Mouse (Mus musculus): ENCODE measurements around the gene Gpnmb. TPM values are rescaled to one million over a fixed set of nuclear protein-coding genes. Genes with fewer than 3 reads are reported as not detected.

Gpnmb gene
- total RNA-seq (2021) = 1 to 10 TPM in 1 of 2 experiments, under 1 TPM in 1; 0.59 to 1.1 TPM
- long read RNA-seq, experiment 1 = 0 reads
- long read RNA-seq, experiment 2 = 0 reads

DNA sequence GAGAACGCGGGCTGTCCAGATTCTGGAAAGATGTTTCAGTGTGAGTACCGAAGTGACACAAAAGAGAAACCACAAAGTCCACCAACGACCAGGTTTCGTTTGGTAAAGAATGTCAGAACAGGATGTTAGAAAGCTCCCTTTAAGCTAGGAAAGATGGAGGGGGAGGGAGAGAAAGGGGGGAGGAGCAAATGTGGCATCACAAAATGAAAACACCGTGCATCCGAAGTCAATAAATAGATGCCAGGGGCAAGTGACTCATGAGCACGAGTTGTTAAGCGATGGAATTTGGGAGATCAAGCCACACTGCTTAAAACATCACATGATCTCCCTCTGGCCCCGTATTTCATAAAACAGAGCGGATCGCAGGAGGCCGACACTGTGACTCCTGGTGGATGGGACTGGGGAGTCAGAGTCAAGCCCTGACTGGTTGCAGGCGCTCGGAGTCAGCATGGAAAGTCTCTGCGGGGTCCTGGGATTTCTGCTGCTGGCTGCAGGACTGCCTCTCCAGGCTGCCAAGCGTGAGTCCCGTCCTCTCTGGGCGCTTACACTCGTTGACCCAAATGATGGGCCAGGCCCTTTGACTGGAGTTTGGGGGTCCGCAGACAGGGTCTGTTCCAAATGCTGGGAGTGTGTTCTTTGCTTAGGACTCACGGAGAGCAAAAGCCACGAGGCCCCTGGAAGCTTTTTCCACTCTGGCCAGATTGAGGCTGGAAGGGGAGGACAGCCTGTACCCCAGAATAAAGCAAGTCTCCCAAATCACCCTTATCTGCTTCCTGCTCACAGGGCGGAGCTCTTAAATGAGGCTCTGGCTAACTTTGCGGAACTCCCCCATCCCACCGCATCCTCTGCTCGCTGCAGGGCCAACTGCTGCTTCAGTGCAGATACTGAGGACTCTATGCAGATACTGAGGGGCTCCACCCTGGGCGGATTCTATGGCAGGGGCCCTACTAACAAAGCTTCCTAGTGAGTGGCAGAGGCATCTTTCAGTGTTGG lies at the start of gene Gpnmb:
Gene Gpnmb (plus strand): TSS at position 272 of the 993 bp plus-strand sequence.
- peak in 1 of 2 experiments; percentile 9 for DNase-seq
- intact Hi-C loops (cut with DNase I) = no loop called here

DNA sequence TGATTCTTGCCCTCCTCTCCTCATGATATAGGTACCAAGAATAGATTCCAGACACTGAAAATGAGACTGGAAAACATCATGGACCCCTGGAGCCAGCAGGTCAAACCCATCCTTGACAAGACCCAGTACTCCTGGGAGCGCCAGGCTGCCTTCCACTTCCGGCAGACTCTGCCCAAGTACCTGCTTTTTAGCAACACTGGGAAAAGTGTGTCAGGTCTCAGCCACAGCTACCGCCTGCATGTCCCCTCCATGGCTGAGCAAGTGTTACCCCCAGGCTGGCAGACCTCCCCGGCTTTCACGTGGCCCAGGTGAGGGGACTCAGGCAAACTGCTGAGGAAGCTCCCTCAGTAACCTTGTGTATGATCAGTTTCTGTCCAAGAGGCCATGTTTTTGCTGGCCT lies 46.4 kb upstream of the Gpnmb start:
- intact Hi-C loops (cut with DNase I) = no loop called here

DNA sequence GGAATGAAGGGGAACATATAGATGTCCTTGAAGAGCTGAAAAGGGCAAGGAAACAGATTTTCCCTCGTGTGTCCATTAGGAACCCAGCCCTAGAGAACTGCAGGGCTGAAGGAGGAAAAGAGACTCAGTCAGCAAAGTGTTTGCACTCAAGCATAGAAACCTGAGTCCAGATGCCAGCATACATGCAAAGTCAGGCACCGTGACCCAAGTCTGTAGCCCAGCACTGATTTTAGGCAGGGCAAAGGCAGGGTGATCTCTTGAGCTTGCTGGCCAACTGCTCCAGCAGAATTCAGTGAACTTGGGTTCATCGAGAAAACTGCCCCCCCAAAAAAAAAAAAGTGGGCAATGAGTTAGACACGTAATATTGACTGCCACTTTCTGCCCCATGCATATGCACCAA lies 44.4 kb upstream of the Gpnmb start:
- DNase-seq = no peak
- intact Hi-C loops (cut with DNase I) = no loop called here

More for the DNA sequence above, 46.4 kb upstream of the Gpnmb start:
- no peak for DNase-seq

DNA sequence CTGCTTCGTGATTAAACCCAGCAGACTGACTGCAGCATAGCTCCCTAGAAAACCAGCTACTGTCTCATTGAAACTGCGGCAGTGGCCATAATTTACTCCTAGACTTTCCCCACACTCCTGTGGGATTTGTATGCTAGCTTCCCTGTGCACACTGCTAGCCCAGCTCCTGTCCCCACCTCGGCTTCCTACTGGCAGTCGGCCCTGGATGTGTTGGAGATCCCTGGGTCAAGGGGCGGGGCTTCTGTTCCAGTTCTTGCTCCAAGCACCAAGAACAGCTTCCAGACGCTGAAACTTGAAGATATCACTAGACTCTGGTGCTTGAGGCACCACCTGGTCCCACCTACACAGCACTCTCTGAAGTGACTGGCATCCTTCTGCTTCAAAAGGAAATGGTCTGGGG lies 38.2 kb upstream of the Gpnmb start:
- intact Hi-C loops (cut with DNase I) = no loop called here
- DNase-seq = no peak

DNA sequence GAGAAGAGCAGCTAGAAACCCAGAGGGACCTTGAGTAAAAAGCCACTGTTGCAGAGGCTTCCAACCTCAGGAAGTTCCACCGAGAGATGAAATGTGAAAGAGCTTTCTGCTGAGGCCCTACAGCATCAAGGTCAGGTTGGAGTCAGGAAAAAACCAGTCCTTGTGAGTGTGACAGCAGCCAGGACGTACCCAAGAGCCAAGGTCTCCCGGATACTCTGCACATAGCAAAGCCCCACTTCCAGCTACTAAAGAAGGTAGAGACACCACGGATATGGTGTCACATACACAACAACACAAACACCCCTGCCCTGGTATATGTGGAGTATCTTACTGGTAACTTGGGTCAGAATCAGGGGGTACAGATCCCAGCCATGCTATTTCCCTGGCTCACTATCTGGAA lies 37.5 kb upstream of the Gpnmb start:
- no peak for DNase-seq
- intact Hi-C loops (cut with DNase I) = no loop called here

DNA sequence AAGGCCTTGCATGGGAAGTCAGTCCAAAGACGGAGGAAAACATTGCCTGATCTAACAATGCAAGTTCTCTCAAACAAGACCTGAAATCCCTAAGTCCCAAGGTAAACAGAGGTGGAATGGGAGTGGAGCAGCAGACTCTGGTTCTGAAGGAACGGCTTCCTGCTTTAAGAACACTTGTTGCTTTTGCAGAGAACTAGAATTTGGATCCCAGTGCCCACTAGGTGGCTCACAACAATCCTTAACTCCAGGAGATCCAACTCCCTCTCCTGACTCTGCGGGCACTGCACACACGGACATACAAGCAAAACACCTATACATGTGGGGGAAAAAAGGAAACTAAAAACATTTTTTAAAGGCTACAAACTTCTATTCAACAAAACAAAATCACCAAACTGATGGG lies 33.0 kb upstream of the Gpnmb start:
- DNase-seq = no peak
- intact Hi-C loops (cut with DNase I) = no loop called here

DNA sequence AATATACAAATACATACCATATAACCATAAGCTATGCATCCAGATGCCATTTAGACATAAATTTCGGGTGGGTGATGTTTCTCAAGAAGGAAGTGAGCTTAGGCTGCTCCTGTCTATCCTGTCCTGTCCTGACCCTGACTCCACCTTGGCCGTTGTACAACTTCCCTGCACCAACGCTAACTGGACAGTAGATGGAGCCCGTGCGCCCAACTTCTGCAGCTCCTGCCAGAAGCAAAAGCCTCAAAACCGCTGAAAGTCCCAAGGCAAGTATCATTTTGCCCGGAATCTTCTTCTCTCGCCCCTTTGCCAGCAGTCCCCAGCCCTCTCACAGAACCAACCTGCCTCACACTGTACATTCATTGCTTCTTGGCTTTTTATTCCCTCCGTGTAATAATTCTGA lies 28.4 kb upstream of the Gpnmb start:
- intact Hi-C loops (cut with DNase I) = no loop called here

DNA sequence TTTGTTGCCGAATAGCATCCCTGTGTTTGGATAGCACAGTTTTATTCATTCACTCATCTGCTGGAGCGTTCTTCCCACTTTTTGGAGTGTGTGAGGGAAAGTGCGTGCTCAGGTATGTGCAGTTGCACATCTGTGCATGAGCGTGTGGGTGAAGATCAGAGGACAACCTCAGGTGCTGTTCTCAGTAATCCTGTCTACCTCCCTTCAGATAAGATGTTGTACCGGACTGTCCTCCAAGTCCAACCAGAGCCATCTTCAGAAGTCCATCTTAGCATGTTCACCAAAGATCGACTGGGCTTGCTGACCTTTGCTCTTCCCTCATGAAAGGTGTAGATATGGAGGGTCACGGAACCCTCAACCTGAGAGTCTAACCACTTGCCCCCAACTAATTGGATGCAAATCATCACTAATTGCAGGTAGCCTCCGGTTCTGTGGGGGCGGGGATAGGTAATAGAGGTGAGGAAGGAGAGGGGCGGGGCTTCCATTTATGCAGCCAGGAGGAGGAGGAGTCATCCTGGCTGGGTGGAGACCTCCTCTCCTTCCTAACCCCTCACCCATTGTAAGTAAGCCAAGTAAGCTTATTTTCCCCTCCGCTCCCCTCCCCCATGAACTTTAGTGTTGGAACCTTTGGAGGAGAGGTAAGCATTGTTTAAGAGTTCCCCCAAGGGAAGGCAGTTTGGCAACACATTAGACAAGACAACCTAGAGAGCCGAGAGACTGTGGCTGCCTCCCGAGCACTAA lies 27.8 kb upstream of the Gpnmb start:
- intact Hi-C loops (cut with DNase I) = no loop called here
- no peak for DNase-seq

More for the DNA sequence above, 28.4 kb upstream of the Gpnmb start:
- DNase-seq = peak; percentile 64 to 73

DNA sequence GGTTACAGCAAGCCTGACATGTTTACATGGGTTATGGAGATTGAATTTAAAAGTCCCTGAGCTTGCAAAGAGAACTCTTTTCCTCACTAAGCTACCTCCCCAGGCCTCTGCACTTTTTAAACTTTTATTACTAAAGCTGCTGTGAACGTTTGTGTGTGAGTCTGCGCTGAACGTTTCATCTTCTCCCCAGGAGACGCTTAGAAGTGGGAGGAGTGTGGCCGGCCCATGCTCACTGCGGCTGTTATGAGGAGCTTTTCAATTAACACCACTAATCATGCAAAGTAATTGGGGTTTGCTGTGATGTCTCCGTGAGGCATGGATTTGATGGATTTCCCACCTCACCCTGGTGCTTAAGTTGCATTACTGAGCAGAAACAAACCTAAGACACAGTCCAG lies 27.2 kb upstream of the Gpnmb start:
- DNase-seq = no peak

DNA sequence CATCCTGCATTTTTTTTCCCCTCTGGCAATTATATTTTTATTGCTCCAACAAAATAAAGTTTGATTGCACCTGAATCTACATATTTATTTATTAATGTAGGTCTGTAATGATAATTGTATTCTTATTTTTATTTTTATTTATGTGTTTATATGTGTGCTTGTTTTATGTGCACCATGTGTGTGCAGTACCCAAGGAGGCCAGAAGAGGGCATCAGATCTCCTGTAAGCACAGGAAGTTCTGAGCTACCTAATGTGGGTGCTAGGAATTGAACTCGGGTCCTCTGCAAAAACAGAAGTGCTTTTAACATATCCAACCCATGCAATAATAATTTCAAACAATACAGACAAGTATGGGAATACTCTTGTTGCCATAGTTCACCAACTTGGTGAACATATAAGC lies 26.7 kb upstream of the Gpnmb start:
- intact Hi-C loops (cut with DNase I) = no loop called here
- DNase-seq = no peak

More for the DNA sequence above, 27.2 kb upstream of the Gpnmb start:
- intact Hi-C loops (cut with DNase I) = no loop called here

DNA sequence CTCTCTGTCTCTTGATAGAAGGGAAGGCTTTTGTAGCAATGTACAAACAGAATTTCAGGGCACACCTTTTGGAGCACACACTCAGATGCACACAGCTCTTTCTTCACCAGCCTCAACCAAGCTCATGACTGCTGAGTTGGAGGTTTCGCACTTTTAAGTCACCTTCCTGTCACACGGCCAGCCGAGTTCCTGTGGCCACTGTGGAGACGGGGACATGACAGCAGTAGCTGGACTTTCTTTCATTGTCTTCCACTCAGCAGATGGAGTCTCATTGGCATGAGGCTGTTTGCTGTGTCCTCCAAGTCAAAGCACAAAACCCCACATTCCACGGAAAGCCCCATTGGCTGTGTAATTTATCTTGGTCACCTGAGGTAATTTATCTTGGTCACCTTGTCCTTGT lies 25.2 kb upstream of the Gpnmb start:
- no peak for DNase-seq
- intact Hi-C loops (cut with DNase I) = no loop called here

DNA sequence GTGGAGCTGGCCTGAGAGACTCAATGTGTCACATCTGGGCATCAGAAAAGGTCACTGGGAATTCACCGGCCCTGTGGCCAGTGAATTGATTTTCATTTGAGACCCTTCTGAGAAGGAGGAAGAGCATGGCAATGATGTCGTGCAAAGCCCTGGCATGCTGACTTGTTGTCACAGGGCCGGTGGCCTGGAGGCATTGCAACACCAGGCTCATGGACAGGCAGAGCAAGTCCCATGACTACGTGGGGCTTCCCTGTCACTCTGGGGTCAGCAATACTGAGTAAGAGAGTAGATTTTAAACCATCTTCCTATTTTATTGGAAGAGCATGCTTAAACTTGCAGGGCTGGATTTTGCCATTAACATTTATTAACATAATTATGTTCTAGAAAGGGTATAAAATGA lies 23.3 kb upstream of the Gpnmb start:
- DNase-seq = no peak
- intact Hi-C loops (cut with DNase I) = no loop called here

DNA sequence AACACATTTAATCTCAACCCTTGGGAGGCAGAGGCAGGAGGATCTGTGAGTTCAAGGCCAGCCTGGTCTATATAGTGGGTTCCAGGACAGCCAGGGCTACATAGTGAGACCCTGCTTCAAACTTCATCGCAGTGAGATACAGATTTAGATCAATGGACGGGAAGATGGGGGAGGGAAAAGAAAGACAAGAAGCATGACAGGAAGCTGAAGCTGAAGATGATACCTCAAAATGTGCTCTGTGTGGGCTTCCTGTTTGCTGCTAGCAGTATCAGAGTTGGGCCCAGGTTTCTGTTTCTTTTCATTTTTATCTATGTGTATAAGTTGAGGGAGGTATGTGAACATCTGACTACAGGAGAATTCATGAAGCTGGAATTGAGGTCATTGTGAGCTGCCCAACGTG lies 22.9 kb upstream of the Gpnmb start:
- DNase-seq = no peak
- intact Hi-C loops (cut with DNase I) = no loop called here

DNA sequence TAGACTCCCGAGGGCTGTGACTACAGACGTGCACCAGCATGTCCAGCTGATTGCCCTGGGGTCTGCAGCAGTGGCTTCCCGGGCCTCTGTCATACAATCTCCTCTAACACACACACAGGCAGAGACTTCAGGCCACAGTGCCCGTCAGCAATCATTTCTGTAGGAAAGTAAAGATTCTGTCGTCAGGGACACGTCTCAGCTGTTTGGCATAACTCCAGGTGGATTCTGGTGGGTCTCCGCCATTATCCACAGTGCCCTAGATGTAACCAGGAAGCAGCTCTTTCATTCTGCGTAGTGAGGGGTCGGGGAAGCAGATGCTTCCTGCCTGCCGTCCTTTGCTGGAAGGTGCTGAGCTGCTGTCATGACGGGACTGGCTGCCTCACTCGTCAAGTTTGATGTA lies 19.2 kb upstream of the Gpnmb start:
- intact Hi-C loops (cut with DNase I) = no loop called here
- DNase-seq = no peak

DNA sequence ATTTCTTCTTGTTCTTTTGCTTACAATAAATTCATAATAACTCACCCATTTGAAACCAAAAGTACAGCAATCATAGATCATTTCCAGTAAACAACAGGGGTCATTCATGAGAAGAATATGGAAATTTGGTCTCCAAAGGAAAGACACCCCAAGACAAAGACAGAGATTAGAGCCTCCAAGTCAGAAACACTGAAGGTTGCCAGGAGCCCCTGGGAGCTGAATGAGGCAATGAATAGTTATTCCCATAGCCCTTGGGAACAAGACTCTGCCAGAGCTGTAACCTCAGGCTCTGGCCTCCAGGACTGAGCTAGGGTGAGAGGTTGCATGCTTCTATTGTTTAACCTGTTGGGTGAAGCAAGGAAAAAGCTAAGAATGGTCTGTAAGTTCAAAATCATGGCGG lies 17.0 kb upstream of the Gpnmb start:
- DNase-seq = no peak
- intact Hi-C loops (cut with DNase I) = no loop called here

DNA sequence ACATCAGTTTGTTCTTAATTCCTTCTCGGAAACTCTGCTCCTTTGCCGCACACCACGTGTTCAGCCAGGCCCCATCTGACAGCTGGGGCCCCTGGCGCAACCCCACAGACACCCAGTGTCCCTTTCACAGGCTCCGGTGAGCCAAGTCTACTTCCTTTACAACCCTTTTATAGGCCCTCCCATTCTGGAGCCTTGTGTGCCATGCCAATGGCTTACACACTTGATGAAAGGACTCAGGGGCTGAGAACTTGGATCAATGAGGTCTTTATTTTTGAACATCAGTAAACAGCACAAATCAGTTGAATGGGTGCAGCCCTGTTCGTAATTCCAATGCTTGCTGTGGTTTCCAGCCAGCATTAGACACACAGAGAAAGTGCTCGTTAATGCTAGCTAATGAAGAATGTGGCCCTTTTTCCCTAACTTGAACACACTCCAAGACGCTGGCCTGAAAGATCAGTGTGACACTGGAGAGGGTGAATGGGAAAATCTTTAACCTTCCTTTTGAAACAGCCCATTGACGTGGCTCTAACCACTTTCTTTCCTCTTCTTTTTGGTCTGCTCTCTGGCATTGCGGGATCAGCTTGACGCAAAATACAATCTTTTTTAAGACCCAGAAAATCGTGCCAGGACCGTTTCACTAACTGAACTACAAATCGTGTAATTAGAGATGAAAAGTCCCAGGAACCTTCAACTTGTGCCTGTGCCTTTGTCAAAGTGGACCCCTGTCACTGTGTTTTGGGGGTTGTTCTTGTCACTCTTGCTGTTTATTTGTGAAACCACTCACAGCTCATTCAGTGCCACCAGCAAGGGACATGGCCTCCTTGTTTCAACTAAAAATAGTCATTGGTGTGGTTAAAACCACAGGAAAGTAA lies 15.0 kb upstream of the Gpnmb start:
- intact Hi-C loops (cut with DNase I) = no loop called here
- DNase-seq = no peak

DNA sequence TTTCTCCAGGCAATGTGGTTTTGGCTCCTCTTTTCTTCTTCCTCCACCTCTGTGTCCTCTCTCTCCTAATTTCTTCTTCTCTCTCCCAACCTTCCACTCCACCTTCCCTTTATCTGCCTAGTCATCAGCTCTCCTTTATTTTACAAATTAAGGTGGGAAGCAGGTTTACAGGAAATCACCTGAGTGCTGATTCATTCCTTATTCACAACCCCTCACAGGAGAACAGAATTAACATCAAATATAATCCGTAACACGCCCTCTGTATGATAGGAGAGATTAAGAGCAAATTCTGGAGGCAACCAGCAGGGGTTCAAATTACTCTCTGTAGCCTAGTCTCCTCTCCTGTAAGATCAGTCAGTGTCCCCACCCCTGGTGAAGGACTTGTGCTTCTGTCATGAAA lies 14.0 kb upstream of the Gpnmb start:
- intact Hi-C loops (cut with DNase I) = no loop called here
- DNase-seq = no peak

DNA sequence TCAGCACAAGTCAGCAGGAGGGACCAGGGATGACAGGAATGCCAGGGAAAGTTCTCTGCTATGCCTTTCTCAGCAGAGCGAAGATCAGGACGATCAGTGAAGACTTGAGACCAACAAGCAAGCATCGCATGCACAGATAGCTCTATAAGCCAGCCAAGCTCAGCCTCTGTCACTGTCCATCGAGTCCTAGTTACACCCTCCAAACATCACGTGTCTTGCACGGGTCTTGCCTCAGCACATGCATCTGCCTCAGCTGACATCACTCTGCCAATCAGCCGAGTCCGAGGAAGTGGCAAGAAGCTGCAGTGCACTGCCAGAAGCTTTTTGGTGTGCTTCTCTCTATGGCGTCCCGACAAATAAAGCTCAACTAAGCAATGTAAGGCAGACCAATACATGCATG lies 13.0 kb upstream of the Gpnmb start:
- DNase-seq = no peak
- intact Hi-C loops (cut with DNase I) = no loop called here

DNA sequence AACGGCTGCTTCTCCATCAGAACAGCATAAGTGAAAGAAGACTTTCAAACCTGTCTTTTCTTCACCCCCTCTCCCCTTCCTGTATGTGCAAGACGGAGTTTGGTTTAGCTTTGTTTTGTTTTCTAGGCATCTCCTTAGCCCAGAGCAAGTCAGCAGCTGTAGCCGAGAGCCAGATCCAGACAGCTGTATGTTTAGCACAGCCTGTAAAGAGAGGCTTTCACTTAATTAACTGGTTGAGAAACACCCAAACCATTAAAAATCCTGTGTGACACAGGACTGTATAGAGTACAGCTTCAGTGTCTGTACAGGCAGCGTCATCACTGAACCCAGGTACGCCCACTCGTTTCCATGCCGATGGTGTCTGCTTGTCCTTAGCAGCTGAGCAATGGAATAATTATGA lies 11.1 kb upstream of the Gpnmb start:
- DNase-seq = no peak
- intact Hi-C loops (cut with DNase I) = no loop called here

DNA sequence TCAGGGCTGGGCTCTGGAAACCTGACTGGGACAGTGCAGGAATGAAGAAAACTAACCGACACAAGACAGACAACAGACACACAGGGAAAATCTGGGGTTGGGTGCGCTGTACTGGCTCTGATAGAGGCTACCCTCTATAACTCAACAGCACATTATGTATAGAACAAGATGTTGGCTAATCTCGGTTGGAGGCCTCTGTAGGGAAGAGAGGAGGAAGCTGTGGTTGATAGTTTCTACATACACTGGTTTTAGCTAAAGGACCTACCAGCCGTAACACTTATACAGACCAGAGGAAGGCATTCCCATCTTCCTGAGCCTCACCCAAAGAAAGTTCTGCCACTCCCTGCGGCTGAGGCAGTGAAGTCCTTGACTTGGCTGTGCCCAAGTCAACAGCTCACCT lies 9.8 kb upstream of the Gpnmb start:
- no peak for DNase-seq

DNA sequence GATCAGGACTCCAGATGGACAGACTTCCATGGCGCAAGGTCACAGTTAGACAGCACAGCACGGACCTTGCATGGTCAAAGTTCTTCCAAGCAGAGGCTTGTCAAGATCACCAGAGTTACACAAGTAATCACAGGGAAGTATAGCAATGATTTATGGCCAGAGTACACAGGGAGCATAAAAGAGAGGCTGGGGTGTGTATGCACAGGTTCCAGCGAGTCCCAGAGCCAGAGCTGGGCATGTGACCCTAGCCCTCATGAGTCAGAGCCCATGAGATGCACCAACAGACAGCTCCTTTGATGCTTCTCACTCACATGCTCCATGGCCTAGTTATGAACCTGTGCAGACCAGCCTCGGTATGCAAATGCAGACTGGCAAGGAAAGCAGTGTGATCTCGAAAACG lies 8.3 kb upstream of the Gpnmb start:
- intact Hi-C loops (cut with DNase I) = no loop called here

More for the DNA sequence above, 9.8 kb upstream of the Gpnmb start:
- intact Hi-C loops (cut with DNase I) = no loop called here

More for the DNA sequence above, 8.3 kb upstream of the Gpnmb start:
- DNase-seq = no peak
